Mouse (Mus musculus) E14TG2a.4 (cell line): ENCODE measurements around the gene Psma5.

Experiments
- CTCF ChIP-seq: conservative IDR thresholded peaks from 2 replicates; pipeline ENCODE4 v1.5.1; 2014; ENCODE audit warnings: low read length
- NANOG ChIP-seq: IDR thresholded peaks from 2 replicates; pipeline ENCODE4 v1.6.1; 2014; ENCODE audit warnings: borderline replicate concordance, low read length, mixed read lengths
- POU5F1 ChIP-seq: IDR thresholded peaks from 2 replicates; pipeline ENCODE4 v1.6.1; 2014; ENCODE audit warnings: low read length, borderline replicate concordance

GRCm38 (mm10) chr3:108257831-108258500 lies 1.2 kb downstream of the Psma5 start:
- no peak for TF ChIP-seq CTCF
- TF ChIP-seq POU5F1: no peak
- no peak for TF ChIP-seq NANOG
